Mouse (Mus musculus): ENCODE measurements around the gene Yy1. TPM values are rescaled to one million over a fixed set of nuclear protein-coding genes. Genes with fewer than 3 reads are reported as not detected.

Yy1 gene
- total RNA-seq, 1 experiment from 2014 or later, result 74.2 TPM

DNA sequence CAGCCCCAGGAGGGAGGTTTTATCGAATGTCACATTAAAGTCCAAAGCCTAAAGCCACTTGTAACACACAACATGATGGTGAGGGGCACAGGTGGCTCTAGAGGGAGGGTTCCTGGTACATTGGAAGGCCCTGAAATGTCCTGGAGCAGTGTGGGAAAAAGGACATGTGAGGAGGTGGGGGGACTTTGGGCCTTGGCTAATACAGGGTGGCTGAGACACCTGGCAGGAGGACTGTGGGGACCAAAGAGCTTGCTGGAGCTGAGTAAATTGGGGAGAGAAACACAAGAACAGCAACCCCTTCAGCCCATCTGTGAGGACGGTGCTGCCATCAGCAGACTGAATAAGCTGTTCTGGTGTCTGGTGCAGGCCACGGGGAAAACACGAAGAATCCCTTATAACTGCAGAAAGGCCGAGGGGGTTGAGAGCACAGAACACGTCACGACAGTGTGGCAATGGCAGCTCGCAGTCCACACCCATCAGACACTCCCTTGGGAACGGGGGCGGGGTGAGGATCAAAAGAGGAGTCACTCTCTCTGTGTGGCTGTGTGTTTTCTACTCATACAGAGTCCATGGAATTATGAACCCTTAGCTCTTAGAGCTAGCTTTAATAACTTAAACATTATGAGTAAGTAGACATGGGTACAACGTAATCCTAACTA, 24.4 kb upstream of the Yy1 start:
- peak; percentile 61 for DNase-seq

DNA sequence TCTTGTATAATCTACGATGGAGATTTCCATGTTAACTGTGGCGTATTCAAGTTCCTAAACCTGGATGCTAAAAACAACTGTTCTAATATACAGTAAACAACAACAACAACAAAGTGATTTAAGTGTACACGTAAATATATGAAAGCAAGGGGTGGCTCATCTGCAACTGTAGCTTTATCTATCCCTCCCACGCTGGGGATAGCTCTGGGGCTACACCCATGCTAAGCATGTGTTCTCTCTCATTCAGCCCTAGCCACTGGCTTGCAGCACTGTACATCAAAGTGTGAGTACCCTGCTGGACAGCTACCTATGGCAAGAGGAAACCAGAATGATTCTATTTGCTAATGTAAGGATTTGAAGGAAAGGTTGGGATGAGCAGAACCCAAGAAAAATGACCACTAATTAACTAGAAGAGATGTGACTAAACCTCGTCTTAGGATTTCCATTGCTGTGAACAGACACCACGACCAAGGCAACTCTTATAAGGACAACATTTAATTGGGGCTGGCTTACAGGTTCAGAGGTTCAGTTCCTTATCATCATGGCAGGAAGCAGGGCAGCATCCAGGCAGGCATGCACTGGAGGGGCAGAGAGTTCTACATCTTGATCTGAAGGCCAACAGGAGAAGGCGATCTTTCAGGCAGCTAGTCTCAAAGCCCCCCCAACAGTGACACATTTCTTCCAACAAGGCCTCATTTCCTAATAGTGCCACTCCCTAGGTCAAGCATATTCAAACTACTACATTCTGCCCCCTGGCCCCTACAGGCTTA, 12.5 kb upstream of the Yy1 start:
- DNase-seq, result no peak

DNA sequence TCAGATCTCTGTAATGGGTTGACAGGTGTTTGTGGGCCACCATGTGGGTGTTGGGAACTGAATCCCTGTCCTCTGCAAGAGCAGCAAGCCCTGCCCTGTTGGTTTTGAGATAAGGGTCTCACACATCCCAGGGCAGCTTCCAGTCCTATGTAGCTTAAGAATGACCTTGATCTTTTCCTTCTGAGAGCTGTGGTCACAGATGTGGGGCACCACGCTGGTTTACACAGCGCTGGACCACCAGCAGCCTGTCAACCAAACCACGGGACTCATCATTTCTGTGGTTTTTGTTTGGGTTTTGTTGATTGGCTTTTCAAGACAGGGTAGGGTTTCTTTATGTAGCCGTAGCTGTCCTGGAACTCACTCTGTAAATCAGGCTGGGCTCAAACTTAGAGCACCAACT, 7.6 kb upstream of the Yy1 start:
- no peak for DNase-seq

DNA sequence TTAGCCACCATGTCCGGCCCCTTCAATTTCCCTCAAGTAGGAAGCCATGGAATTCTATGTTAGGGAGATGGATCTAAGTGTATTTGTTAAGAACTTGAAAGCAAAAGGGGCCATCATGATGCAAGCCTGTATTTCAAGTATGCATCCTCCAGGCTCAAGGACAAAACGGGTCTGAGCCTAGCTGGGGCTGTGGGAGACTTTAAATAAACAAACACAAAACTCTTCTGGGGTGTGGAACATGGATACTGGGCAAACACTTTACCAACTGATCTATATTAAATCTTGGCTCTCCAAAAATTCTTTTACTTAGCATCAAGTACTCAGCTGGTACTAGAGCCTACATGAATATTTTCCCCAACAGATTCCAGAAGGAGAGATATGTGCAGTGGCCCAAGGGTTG, 5.4 kb upstream of the Yy1 start:
- no peak for DNase-seq

- DNase-seq, result peak; percentile 93
Measured at GRCm38 (mm10) chr12:108792152-108792545, 624 bp upstream of the Yy1 start.

GRCm38 (mm10) chr12:108793453-108793941, 724 bp downstream of the Yy1 start:
- DNase-seq, result peak; percentile 46

- peak; percentile 90 for DNase-seq
Measured at GRCm38 (mm10) chr12:108794078-108794711, 1.4 kb downstream of the Yy1 start.

GRCm38 (mm10) chr12:108794979-108795537, 2.3 kb downstream of the Yy1 start:
- no peak for DNase-seq

GRCm38 (mm10) chr12:108801613-108802012, 8.8 kb downstream of the Yy1 start:
- DNase-seq, result no peak

- DNase-seq, result no peak
Measured at GRCm38 (mm10) chr12:108804388-108804787, 11.6 kb downstream of the Yy1 start.

GRCm38 (mm10) chr12:108808465-108808864, 15.7 kb downstream of the Yy1 start:
- DNase-seq, result peak; percentile 66

DNA sequence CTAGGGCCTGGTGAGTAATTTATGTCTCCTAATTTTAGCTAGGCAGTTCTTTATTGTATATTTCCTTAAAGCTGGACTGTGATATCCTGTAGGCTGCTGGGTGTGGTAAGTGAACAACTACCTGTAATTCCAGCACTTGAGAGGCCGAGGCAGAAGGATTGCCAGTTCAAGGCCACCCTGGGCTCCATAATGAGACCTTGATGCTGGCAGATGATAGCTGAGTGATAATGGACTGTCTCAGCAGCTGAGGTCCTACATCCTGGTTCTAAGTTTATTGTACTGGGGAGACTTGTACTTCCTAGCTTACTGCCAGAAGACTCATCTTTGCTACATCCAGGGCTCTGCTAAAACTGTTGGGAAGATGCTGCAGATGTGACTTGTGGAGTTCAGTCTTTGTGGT, 17.0 kb downstream of the Yy1 start:
- no peak for DNase-seq

DNA sequence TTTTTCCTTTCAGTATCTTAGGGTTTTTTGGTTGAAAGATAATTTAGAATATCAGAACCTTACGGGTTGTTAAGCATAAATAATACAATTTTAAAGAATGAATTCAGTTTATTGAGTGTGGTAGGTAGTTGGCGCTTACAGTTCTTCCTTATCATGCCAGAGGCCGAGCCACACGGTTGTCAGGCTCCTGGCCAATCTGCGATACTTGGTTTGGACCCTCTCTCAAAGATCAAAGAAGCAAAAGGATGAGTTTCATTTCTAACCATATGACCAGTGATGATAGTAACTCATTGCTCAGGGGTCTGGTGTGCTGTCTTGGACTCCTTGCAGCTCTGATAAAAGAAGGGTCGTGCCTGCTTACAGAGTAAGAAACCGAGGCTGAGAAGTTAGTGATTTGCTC, 17.5 kb downstream of the Yy1 start:
- DNase-seq, result no peak

DNA sequence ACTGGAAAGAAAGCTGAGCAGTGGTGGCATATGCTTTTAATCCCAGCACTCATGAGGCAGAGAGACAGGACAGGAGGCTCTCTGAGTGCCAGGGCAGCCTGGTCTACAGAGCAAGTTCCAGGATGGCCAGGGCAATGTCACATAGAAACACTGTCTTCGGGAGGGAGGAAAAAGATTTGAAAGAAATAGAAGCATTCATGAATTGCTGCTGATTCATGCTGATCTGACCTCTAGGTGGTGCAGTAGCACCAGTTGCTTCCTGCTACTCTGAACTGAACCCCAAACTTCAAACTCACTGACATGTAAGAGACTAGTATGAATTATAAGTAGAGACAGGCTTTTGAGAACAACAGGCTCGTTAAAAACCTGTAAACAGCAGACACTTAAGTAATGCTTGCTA, 18.4 kb downstream of the Yy1 start:
- DNase-seq, result peak; percentile 50

DNA sequence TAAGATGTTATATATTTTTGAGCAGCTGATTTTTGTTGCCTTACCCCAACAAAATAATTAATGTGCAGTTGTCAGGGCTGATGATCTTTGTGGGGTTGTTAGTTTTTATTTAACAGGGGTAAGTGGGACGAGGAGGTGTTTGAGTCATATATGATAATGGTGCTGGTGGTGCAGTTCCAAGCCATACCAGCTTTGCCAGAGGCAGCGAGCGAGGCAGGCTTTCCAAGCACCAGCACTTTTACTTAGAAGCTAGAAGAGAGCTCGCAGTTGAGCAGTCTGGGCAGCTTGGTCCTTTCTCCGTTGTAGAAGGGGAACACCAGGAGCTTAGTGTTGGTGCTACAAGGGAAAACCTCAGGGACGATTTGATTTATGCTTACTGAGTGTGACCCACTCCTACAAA, 19.7 kb downstream of the Yy1 start:
- no peak for DNase-seq

GRCm38 (mm10) chr12:108814470-108814869, 21.7 kb downstream of the Yy1 start:
- no peak for DNase-seq

DNA sequence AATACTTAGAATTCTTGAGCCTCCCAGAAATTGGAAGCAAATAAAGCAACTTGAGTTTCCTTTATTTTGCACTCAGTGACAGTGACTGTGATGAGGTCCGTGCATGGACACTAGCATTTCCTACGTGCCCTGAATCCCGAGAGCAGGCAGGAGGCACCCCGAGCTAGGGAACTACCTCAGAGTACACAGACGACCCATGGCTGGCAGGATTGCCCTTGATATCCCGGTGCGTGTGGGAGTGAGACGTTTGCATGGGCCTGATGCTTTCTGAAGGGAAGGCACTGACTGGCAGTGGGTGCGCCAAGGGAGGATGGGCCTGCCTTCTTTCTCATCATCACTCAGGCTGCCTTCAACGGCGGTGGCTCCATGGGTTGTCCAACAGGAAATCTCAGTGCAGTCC, 23.8 kb downstream of the Yy1 start:
- no peak for DNase-seq

DNA sequence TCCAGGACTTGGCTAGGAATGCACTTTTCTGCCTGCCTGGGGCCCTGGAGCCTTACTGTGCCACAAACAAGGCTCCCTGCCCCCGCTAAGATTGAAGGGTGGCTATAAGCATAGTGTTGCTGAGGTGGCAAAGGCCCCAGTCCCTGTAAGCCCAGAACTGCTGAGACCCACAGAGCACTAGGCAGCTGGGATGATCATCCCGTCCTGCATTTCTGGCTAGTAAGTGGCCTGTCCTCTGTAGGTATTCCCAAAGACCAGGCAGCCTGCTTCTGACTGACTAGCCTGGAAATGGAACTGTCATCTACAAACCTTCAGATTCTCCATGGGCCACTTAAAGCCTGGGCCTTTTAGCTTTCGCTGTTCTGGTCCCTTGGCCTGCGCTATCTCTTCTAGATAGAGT, 27.7 kb downstream of the Yy1 start:
- DNase-seq, result no peak

DNA sequence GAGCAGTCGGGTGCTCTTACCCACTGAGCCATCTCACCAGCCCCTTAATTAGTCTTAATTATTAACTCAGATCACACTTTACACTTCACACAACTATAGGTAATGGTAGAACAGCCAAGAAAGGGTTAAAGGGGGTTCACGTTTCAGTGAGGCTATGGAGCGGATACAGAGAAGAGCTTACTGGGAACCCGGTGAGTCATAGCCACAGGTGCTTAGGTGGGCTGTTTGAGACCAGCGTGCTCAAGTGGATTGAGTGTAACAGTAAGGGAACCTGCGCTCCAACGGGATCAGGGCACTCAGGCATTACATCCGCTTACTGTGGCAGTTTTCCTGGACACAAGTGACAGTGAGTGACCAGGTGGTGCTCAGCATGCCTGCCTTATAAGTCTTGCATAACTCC, 30.3 kb downstream of the Yy1 start:
- DNase-seq, result no peak

GRCm38 (mm10) chr12:108824225-108824874, 31.6 kb downstream of the Yy1 start:
- no peak for DNase-seq

DNA sequence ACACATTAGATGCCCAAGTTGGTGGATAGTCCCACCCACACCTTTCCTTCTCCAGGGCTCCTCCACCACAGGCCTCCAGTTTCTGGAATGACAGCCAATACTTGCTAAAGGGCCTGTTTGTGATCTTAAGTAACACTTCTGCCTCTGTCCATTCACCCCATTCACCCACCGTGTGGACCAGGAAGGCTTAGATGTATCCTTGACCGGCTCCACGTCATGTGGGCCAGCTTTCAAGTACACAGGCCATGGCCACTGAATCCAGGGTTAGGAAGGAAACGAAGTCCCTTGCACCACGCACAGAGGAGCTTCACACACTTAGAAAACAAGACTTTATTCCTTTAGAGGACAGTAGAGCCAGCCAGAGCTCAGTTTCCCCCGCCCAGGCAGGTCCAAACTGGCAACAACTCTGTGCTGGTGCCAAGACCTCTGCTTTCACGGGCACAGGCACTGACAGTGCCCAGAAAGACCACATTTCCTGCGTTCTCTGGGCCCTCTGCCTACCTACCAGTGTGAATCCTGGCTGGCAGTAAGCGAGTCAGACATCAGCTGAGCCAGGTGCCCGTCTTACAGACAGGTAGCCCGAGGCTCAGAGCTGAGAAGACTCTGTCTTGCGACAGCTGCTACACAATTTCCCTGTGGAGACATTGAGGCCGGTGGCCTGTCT, 32.9 kb downstream of the Yy1 start:
- no peak for DNase-seq
